Mouse (Mus musculus) stomach, postnatal 0 days (tissue): ENCODE measurements around the gene N4bp1. TPM values are rescaled to one million over a fixed set of nuclear protein-coding genes. Genes with fewer than 3 reads are reported as not detected.

ENCODE experiments used
- ATAC-seq: fragments of 200-750 bp; cut with Nextera tagmentation; 2 replicates; pipeline ENCODE4 v1.8.0; 2017; ENCODE audit not compliant: low FRiP score, low TSS enrichment
- DNase-seq: peaks from one replicate; pipeline ENCODE4 v3.0.0-alpha.2; 2016; ENCODE audit warnings: low spot score
- H3K27ac ChIP-seq: fragments of 300-500 bp; sonication (generic); replicated peaks from 2 replicates; pipeline ENCODE4 v1.5.1; 2014; ENCODE audit warnings: mild to moderate bottlenecking, control low read depth
- H3K27me3 ChIP-seq: fragments of 300-500 bp; sonication (generic); 2 replicates; pipeline ENCODE4 v1.6.1; 2014; ENCODE audit warnings: low read length; ENCODE audit not compliant: control insufficient read depth, insufficient read depth
- H3K36me3 ChIP-seq: fragments of 300-500 bp; sonication (generic); 2 replicates; pipeline ENCODE4 v1.6.1; 2014; ENCODE audit warnings: low read length, mixed read lengths; ENCODE audit not compliant: control insufficient read depth, insufficient read depth
- H3K4me1 ChIP-seq: fragments of 300-500 bp; sonication (generic); replicated peaks from 2 replicates; pipeline ENCODE4 v1.6.1; 2014; ENCODE audit warnings: antibody characterized with exemption; ENCODE audit not compliant: control insufficient read depth, insufficient read depth
- H3K4me2 ChIP-seq: fragments of 300-500 bp; sonication (generic); replicated peaks from 2 replicates; pipeline ENCODE4 v1.6.1; 2014; ENCODE audit warnings: low read depth, mild to moderate bottlenecking, control low read depth, moderate library complexity
- H3K4me3 ChIP-seq: fragments of 300-500 bp; sonication (generic); 2 replicates; pipeline ENCODE4 v1.5.1; 2014; ENCODE audit warnings: low read depth, low read length, control low read depth
- H3K9ac ChIP-seq: fragments of 300-500 bp; sonication (generic); 2 replicates; pipeline ENCODE4 v1.6.1; 2014; ENCODE audit warnings: mild to moderate bottlenecking, low read length, control low read depth, mixed read lengths
- H3K9me3 ChIP-seq: fragments of 300-500 bp; sonication (generic); 2 replicates; pipeline ENCODE4 v1.6.1; 2016; ENCODE audit warnings: low read length; ENCODE audit not compliant: control insufficient read depth
- CTCF ChIP-seq: IDR thresholded peaks from 2 replicates; pipeline ENCODE4 v1.5.1; 2016; ENCODE audit warnings: antibody characterized with exemption, low read depth, mild to moderate bottlenecking, moderate library complexity
- EP300 ChIP-seq: optimal IDR thresholded peaks from 2 replicates; pipeline ENCODE3; 2016; ENCODE audit warnings: antibody characterized with exemption
- WGBS: fragments of 180-500 bp; shearing (Covaris S2); extraction: QIAGEN DNeasy Blood & Tissue Kit; methylation state at CpG from one replicate; pipeline ENCODE4 v1.1.7; 2014; 5-methylcytosine and 5-hydroxymethylcytosine counted together
- polyA plus RNA-seq: library from polyadenylated mRNA; unstranded; fragments of >200 nt; fragmentation: Nextera tagmentation; extraction: Ambion mirVana; gene quantifications from 2 replicates; pipeline ENCODE4 v1.2.1, GENCODE M21; 2015

The N4bp1 gene
- polyA plus RNA-seq, 1 experiment from 2014 or later = 6.5 TPM

- ATAC-seq (no peak), DNase-seq (no peak)
- Histone ChIP-seq H3K4me1 (no peaks in the 10 kb centered on the region), H3K4me2 (no peak overlapping the region), H3K9ac (no peak overlapping the region), H3K27ac (no peak overlapping the region), H3K9me3 (no peaks in the 10 kb centered on the region), H3K36me3 (no peaks in the 10 kb centered on the region), H3K4me3 (no peak overlapping the region), H3K27me3 (no peaks in the 10 kb centered on the region)
- TF ChIP-seq CTCF (no peak), EP300 (no peak)
Measured at GRCm38 (mm10) chr8:86835881-86836280, 49.2 kb downstream of the N4bp1 start.

- Histone ChIP-seq H3K27ac (no peak overlapping the region), H3K4me3 (no peak overlapping the region), H3K27me3 (no peaks in the 10 kb centered on the region), H3K36me3 (no peaks in the 10 kb centered on the region), H3K9ac (no peak overlapping the region), H3K9me3 (no peaks in the 10 kb centered on the region), H3K4me2 (no peak overlapping the region), H3K4me1 (no peaks in the 10 kb centered on the region)
- DNase-seq (no peak), ATAC-seq (no peak)
- TF ChIP-seq CTCF (no peak), EP300 (no peak)
- WGBS = 83% methylated on average over 8 of the region's 8 CpGs
Measured at GRCm38 (mm10) chr8:86834496-86835260, 50.4 kb downstream of the N4bp1 start.

- Histone ChIP-seq H3K4me2 (no peak overlapping the region), H3K4me3 (no peak overlapping the region), H3K36me3 (no peaks in the 10 kb centered on the region), H3K27ac (no peak overlapping the region), H3K9ac (no peak overlapping the region), H3K4me1 (no peaks in the 10 kb centered on the region), H3K27me3 (no peaks in the 10 kb centered on the region), H3K9me3 (no peaks in the 10 kb centered on the region)
- ATAC-seq (peak; percentile 58; the same call in 1 of the 2 replicates), DNase-seq (no peak)
- TF ChIP-seq EP300 (no peak), CTCF (no peak)
- WGBS = 94% methylated on average over 1 of the region's 1 CpGs
Measured at GRCm38 (mm10) chr8:86833937-86834336, 51.1 kb downstream of the N4bp1 start.

GRCm38 (mm10) chr8:86828925-86829324 lies 56.1 kb downstream of the N4bp1 start:
- TF ChIP-seq CTCF = peak; percentile 23; the same call in 1 of the 2 replicates
- TF ChIP-seq EP300 = no peak
- H3K36me3 ChIP-seq = no peaks in the 10 kb centered on the region
- no peaks in the 10 kb centered on the region for H3K4me1 ChIP-seq
- H3K4me3 ChIP-seq = no peak overlapping the region
- ATAC-seq (no peak), DNase-seq (no peak)
- H3K27ac ChIP-seq = no peak overlapping the region
- no peak overlapping the region for H3K4me2 ChIP-seq
- no peak overlapping the region for H3K9ac ChIP-seq
- no peaks in the 10 kb centered on the region for H3K9me3 ChIP-seq
- H3K27me3 ChIP-seq = no peaks in the 10 kb centered on the region
- WGBS = 52% methylated on average over 2 of the region's 2 CpGs

GRCm38 (mm10) chr8:86827199-86827598 lies 57.9 kb downstream of the N4bp1 start:
- Histone ChIP-seq H3K4me2 (no peak overlapping the region), H3K4me1 (no peaks in the 10 kb centered on the region), H3K4me3 (no peak overlapping the region), H3K27ac (no peak overlapping the region), H3K27me3 (no peaks in the 10 kb centered on the region), H3K9me3 (no peaks in the 10 kb centered on the region), H3K9ac (no peak overlapping the region), H3K36me3 (no peaks in the 10 kb centered on the region)
- DNase-seq = no peak
- ATAC-seq = no peak
- WGBS = 91% methylated on average over 5 of the region's 5 CpGs
- TF ChIP-seq EP300 (no peak), CTCF (no peak)

- H3K4me1 ChIP-seq = no peaks in the 10 kb centered on the region
- TF ChIP-seq EP300 = no peak
- TF ChIP-seq CTCF = no peak
- H3K4me3 ChIP-seq = no peak overlapping the region
- no peak overlapping the region for H3K4me2 ChIP-seq
- ATAC-seq = no peak
- no peaks in the 10 kb centered on the region for H3K9me3 ChIP-seq
- no peaks in the 10 kb centered on the region for H3K27me3 ChIP-seq
- H3K27ac ChIP-seq = no peak overlapping the region
- no peak overlapping the region for H3K9ac ChIP-seq
- H3K36me3 ChIP-seq = no peaks in the 10 kb centered on the region
- no peak for DNase-seq
Measured at GRCm38 (mm10) chr8:86826538-86826937, 58.5 kb downstream of the N4bp1 start.
